In the genomic region with DNA sequence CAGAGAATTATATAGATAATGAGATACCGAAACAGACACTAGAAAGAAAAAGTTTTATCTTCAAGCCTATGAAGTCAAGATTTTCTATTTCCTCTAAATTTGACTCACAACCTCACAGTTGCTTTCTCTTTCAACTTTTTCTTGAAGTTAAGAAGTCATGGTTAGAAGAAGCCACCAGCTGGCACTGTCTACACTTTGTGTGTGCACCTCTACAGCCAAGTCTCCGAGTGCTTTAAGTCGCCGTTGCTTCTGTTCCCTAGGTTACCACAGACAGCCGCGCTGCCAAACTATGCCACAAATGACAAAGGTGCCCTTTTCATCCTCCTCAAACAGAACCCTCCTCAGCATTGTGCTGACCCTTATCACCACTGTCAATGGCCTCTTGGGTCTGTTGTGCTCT, we compare ENCODE assay signal across 20 mouse cellular contexts. TPM values are rescaled to one million over a fixed set of nuclear protein-coding genes. Genes with fewer than 3 reads are reported as not detected.
DNase-seq lines count a peak whose midpoint lies in the region; ATAC-seq lines count a peak whose summit lies in the region.
"Had no signal": no experiment of that assay in that cellular context is flagged by ENCODE, and none has a peak within 500 bp of the region (broad histone marks: within the 10 kb centered on the region; RNA-seq: fewer than 3 reads in every experiment).

No protein-coding gene starts in this region.

- ATAC-seq in activated CD4-positive, CD25-positive, alpha-beta regulatory T cell, adult 4 months = peak; percentile 78
- ATAC-seq: forebrain, postnatal 0 days; liver, embryonic 12.5 days had no signal

- peak; percentile 66 for DNase-seq in CD4-positive helper T cell, adult 2 months (ENCODE audit: low read depth, low spot score)
- DNase-seq in CD4-positive, CD25-positive, alpha-beta regulatory T cell, adult 2 months (ENCODE audit: low read depth, low spot score) = peak; percentile 70
- DNase-seq in natural killer cell, adult 2 months (ENCODE audit: low spot score in 2 of 2) = peak; percentile 42 to 50
- DNase-seq in gastrocnemius, postnatal 4 days (ENCODE audit: low spot score in 2 of 2) = no peak
- DNase-seq in kidney, postnatal 4 days = no peak
- DNase-seq in kidney, adult 9 months = no peak
- DNase-seq: adrenal gland, postnatal 25 days; cerebellum, adult 9-10 months; forebrain, postnatal 0 days; gastrocnemius, postnatal 36 days; heart, postnatal 4 days; kidney, adult 2 months; kidney, postnatal 14 days; lung, adult 18-20 months; lung, postnatal 10 days; retina, postnatal 1 day; right cerebral cortex, postnatal 25 days; spleen, adult 18-20 months had no signal

RNA-seq across cellular contexts. Expression of a gene that starts 17.6 kb away (rescaled TPM):
- 100 to 1,000 TPM; 100 to 116 TPM for polyA plus RNA-seq in activated CD4-positive, CD25-positive, alpha-beta regulatory T cell, adult 4 months (2017; shearing (Covaris generic))
- 10 to 100 TPM; 20.5 to 22.4 TPM for total RNA-seq in gastrocnemius, postnatal 4 days (2021)

Comparison
In these comparisons a context has a peak if more than half of its experiments do, and no peak if none do; other contexts are left out.
1. DNase-seq: peak in CD4-positive helper T cell, adult 2 months (single experiment), CD4-positive, CD25-positive, alpha-beta regulatory T cell, adult 2 months (single experiment) and natural killer cell, adult 2 months (2 of 2); none in gastrocnemius, postnatal 4 days (0 of 2), kidney, postnatal 4 days (0 of 2) and kidney, adult 9 months (single experiment).